Mouse (Mus musculus) liver, embryonic 13.5 days (tissue): ENCODE data around the gene Nufip2. TPM values are rescaled to one million over a fixed set of nuclear protein-coding genes. Genes with fewer than 3 reads are reported as not detected.

Source experiments
- ATAC-seq: fragments of 200-750 bp; cut with Nextera tagmentation; 2 replicates; pipeline ENCODE4 v1.8.0; 2017; ENCODE audit warnings: low read depth, mild to moderate bottlenecking, moderate number of reproducible peaks, moderate library complexity
- DNase-seq: peaks from one replicate; pipeline ENCODE4 v3.0.0; 2022
- H3K27ac ChIP-seq: fragments of 300-500 bp; sonication (generic); 2 replicates; pipeline ENCODE4 v1.5.1; 2015; ENCODE audit warnings: moderate library complexity, mild to moderate bottlenecking, inconsistent platforms
- H3K27me3 ChIP-seq: fragments of 300-500 bp; sonication (generic); 2 replicates; pipeline ENCODE4 v1.6.1; 2015; ENCODE audit warnings: mild to moderate bottlenecking, inconsistent platforms
- H3K36me3 ChIP-seq: fragments of 300-500 bp; sonication (generic); 2 replicates; pipeline ENCODE4 v1.6.1; 2015; ENCODE audit warnings: mild to moderate bottlenecking, inconsistent platforms
- H3K4me1 ChIP-seq: fragments of 300-500 bp; sonication (generic); replicated peaks from 2 replicates; pipeline ENCODE4 v1.6.1; 2015; ENCODE audit warnings: inconsistent platforms
- H3K4me2 ChIP-seq: fragments of 300-500 bp; sonication (generic); 2 replicates; pipeline ENCODE4 v1.6.1; 2015; ENCODE audit warnings: inconsistent platforms, mild to moderate bottlenecking, moderate library complexity
- H3K4me3 ChIP-seq: fragments of 300-500 bp; sonication (generic); replicated peaks from 2 replicates; pipeline ENCODE4 v1.5.1; 2015; ENCODE audit warnings: mild to moderate bottlenecking, inconsistent platforms
- H3K9ac ChIP-seq: fragments of 300-500 bp; sonication (generic); 2 replicates; pipeline ENCODE4 v1.6.1; 2015; ENCODE audit warnings: mild to moderate bottlenecking, inconsistent platforms
- H3K9me3 ChIP-seq: fragments of 300-500 bp; sonication (generic); replicated peaks from 2 replicates; pipeline ENCODE4 v1.6.1; 2016; ENCODE audit warnings: inconsistent platforms
- WGBS: fragments of 180-500 bp; shearing (Covaris S2); methylation state at CpG from one replicate; pipeline ENCODE4 v1.1.7; 2015; ENCODE audit not compliant: insufficient replicate concordance; 5-methylcytosine and 5-hydroxymethylcytosine counted together
- polyA plus RNA-seq: library from polyadenylated mRNA; unstranded; fragments of >200 nt; fragmentation: Nextera tagmentation; extraction: Ambion mirVana; gene quantifications from 2 replicates; pipeline ENCODE4 v1.2.1, GENCODE M21; 2015

Nufip2 gene
- polyA plus RNA-seq, 1 experiment from 2014 or later: 2.2 TPM

GRCm38 (mm10) chr11:77752525-77752924 lies 66.6 kb downstream of the Nufip2 start:
- peak; percentile 45 for DNase-seq
- Histone ChIP-seq H3K9ac (peak overlapping the region; percentile 66), H3K4me2 (peak overlapping the region; percentile 65), H3K27ac (peak overlapping the region; percentile 93), H3K27me3 (no peaks in the 10 kb centered on the region), H3K9me3 (no peaks in the 10 kb centered on the region), H3K4me3 (peak overlapping the region; percentile 32), H3K36me3 (no peaks in the 10 kb centered on the region), H3K4me1 (peaks cover 44% of the 10 kb centered on the region)
- ATAC-seq: peak; percentile 85
- WGBS: 28% methylated on average over 5 of the region's 5 CpGs

- Histone ChIP-seq H3K27ac (peak overlapping the region; percentile 93), H3K9me3 (no peaks in the 10 kb centered on the region), H3K4me1 (peaks cover 44% of the 10 kb centered on the region), H3K4me2 (peak overlapping the region; percentile 65), H3K4me3 (peak overlapping the region; percentile 32), H3K27me3 (no peaks in the 10 kb centered on the region), H3K36me3 (no peaks in the 10 kb centered on the region), H3K9ac (peak overlapping the region; percentile 66)
- no peak for DNase-seq
- ATAC-seq: peak; percentile 77
- 17% methylated on average over 3 of the region's 3 CpGs for WGBS
These were observed 67.5 kb downstream of the Nufip2 start for GRCm38 (mm10) chr11:77753469-77753868.

- H3K4me1 ChIP-seq: peaks cover 22% of the 10 kb centered on the region
- H3K36me3 ChIP-seq: no peaks in the 10 kb centered on the region
- no peak overlapping the region for H3K9ac ChIP-seq
- DNase-seq: no peak
- H3K27me3 ChIP-seq: no peaks in the 10 kb centered on the region
- 40% methylated on average over 4 of the region's 4 CpGs for WGBS
- no peak overlapping the region for H3K4me3 ChIP-seq
- no peak overlapping the region for H3K4me2 ChIP-seq
- H3K9me3 ChIP-seq: no peaks in the 10 kb centered on the region
- ATAC-seq: no peak
- no peak overlapping the region for H3K27ac ChIP-seq
These were observed 74.1 kb downstream of the Nufip2 start for GRCm38 (mm10) chr11:77760031-77760430.

- peaks cover 51% of the 10 kb centered on the region for H3K4me1 ChIP-seq
- no peaks in the 10 kb centered on the region for H3K9me3 ChIP-seq
- peak; percentile 69 for ATAC-seq
- peak within 1 kb of the TSS; percentile 92 for H3K27ac ChIP-seq
- peak within 1 kb of the TSS; percentile 98 for H3K4me2 ChIP-seq
- WGBS: 2% methylated on average over 77 of the region's 79 CpGs
- DNase-seq: peak; percentile 70
- H3K27me3 ChIP-seq: no peaks in the 10 kb centered on the region
- no peaks in the 10 kb centered on the region for H3K36me3 ChIP-seq
- peak within 1 kb of the TSS; percentile 96 for H3K9ac ChIP-seq
- peak within 1 kb of the TSS; percentile 95 for H3K4me3 ChIP-seq
These were observed 77.1 kb downstream of the Nufip2 start, which contains the start of gene Myo18a for GRCm38 (mm10) chr11:77762783-77763672. TSS of gene Myo18a (plus strand) at chr11:77763246.

GRCm38 (mm10) chr11:77763673-77764340 lies 77.9 kb downstream of the Nufip2 start:
- WGBS: 2% methylated on average over 26 of the region's 26 CpGs

GRCm38 (mm10) chr11:77764694-77765458 lies 78.9 kb downstream of the Nufip2 start:
- H3K9me3 ChIP-seq: no peaks in the 10 kb centered on the region
- H3K4me2 ChIP-seq: peak overlapping the region; percentile 98
- peak overlapping the region; percentile 95 for H3K4me3 ChIP-seq
- WGBS: 34% methylated on average over 9 of the region's 9 CpGs
- H3K27me3 ChIP-seq: no peaks in the 10 kb centered on the region
- ATAC-seq: peak; percentile 13; the same call in 1 of the 2 replicates
- H3K4me1 ChIP-seq: peaks cover 68% of the 10 kb centered on the region
- H3K36me3 ChIP-seq: no peaks in the 10 kb centered on the region
- DNase-seq: no peak
- peak overlapping the region; percentile 96 for H3K9ac ChIP-seq
- peak overlapping the region; percentile 92 for H3K27ac ChIP-seq

More at GRCm38 (mm10) chr11:77763673-77764340, 77.9 kb downstream of the Nufip2 start:
- Histone ChIP-seq H3K4me2 (peak overlapping the region; percentile 98), H3K4me1 (peaks cover 58% of the 10 kb centered on the region), H3K36me3 (no peaks in the 10 kb centered on the region), H3K27me3 (no peaks in the 10 kb centered on the region), H3K9me3 (no peaks in the 10 kb centered on the region), H3K4me3 (peak overlapping the region; percentile 95), H3K9ac (peak overlapping the region; percentile 96), H3K27ac (peak overlapping the region; percentile 92)
- ATAC-seq: peak; percentile 68
- peak; percentile 68 for DNase-seq

GRCm38 (mm10) chr11:77765459-77765777 lies 79.5 kb downstream of the Nufip2 start:
- whole genome bisulfite sequencing: 24% methylated on average over 4 of the region's 4 CpGs
- H3K9ac ChIP-seq: peak overlapping the region; percentile 96
- ATAC-seq: peak; percentile 3; the same call in 1 of the 2 replicates

GRCm38 (mm10) chr11:77766351-77767001 lies 80.5 kb downstream of the Nufip2 start:
- Histone ChIP-seq H3K4me2 (peak overlapping the region; percentile 98), H3K36me3 (no peaks in the 10 kb centered on the region), H3K4me3 (peak overlapping the region; percentile 95), H3K27me3 (no peaks in the 10 kb centered on the region), H3K4me1 (peaks cover 84% of the 10 kb centered on the region), H3K9me3 (no peaks in the 10 kb centered on the region), H3K27ac (peak overlapping the region; percentile 92), H3K9ac (peak overlapping the region; percentile 96)
- DNase-seq (peak; percentile 57), ATAC-seq (peak; percentile 60)
- WGBS: 1% methylated on average over 35 of the region's 35 CpGs

More at GRCm38 (mm10) chr11:77765459-77765777, 79.5 kb downstream of the Nufip2 start:
- DNase-seq: no peak
- Histone ChIP-seq H3K9me3 (no peaks in the 10 kb centered on the region), H3K4me2 (peak overlapping the region; percentile 98), H3K27me3 (no peaks in the 10 kb centered on the region), H3K27ac (peak overlapping the region; percentile 92), H3K4me3 (peak overlapping the region; percentile 95), H3K4me1 (peaks cover 74% of the 10 kb centered on the region), H3K36me3 (no peaks in the 10 kb centered on the region)

- H3K9ac ChIP-seq: 0 out of 2 replicates have a peak overlapping the region, but pooled peaks have one; percentile 19
- H3K4me1 ChIP-seq: peaks cover 94% of the 10 kb centered on the region
- H3K9me3 ChIP-seq: no peaks in the 10 kb centered on the region
- H3K36me3 ChIP-seq: no peaks in the 10 kb centered on the region
- WGBS: 67% methylated on average over 4 of the region's 4 CpGs
- H3K27me3 ChIP-seq: no peaks in the 10 kb centered on the region
- no peak for ATAC-seq
- DNase-seq: no peak
- H3K4me2 ChIP-seq: no peak overlapping the region
- no peak overlapping the region for H3K4me3 ChIP-seq
- peak overlapping the region; percentile 88 for H3K27ac ChIP-seq
These were observed 83.5 kb downstream of the Nufip2 start for GRCm38 (mm10) chr11:77769496-77769895.

GRCm38 (mm10) chr11:77770346-77770745 lies 84.4 kb downstream of the Nufip2 start:
- 9% methylated on average over 8 of the region's 8 CpGs for WGBS
- DNase-seq: no peak
- Histone ChIP-seq H3K4me3 (no peak overlapping the region), H3K27ac (peak overlapping the region; percentile 88), H3K9me3 (no peaks in the 10 kb centered on the region), H3K36me3 (no peaks in the 10 kb centered on the region), H3K9ac (peak overlapping the region; percentile 19; the same call in 1 of the 2 replicates), H3K4me2 (peak overlapping the region; percentile 18; the same call in 1 of the 2 replicates), H3K27me3 (no peaks in the 10 kb centered on the region), H3K4me1 (peaks cover 87% of the 10 kb centered on the region)
- no peak for ATAC-seq
